Mouse (Mus musculus) midbrain, embryonic 13.5 days (tissue): Measurements from ENCODE around the gene Svep1. TPM values are rescaled to one million over a fixed set of nuclear protein-coding genes. Genes with fewer than 3 reads are reported as not detected.

Experiments
- ATAC-seq: fragments of 200-750 bp; cut with Nextera tagmentation; 2 replicates; pipeline ENCODE4 v1.8.0; 2017; ENCODE audit warnings: mild to moderate bottlenecking, moderate TSS enrichment, moderate library complexity
- H3K27ac ChIP-seq: fragments of 300-500 bp; sonication (generic); 2 replicates; pipeline ENCODE4 v1.5.1; 2015; ENCODE audit warnings: inconsistent platforms, mild to moderate bottlenecking, moderate library complexity
- H3K27me3 ChIP-seq: fragments of 300-500 bp; sonication (generic); 2 replicates; pipeline ENCODE4 v1.6.1; 2015; ENCODE audit warnings: mild to moderate bottlenecking, inconsistent platforms
- H3K36me3 ChIP-seq: fragments of 300-500 bp; sonication (generic); 2 replicates; pipeline ENCODE4 v1.6.1; 2015; ENCODE audit warnings: mild to moderate bottlenecking, inconsistent platforms
- H3K4me1 ChIP-seq: fragments of 300-500 bp; sonication (generic); replicated peaks from 2 replicates; pipeline ENCODE4 v1.6.1; 2015; ENCODE audit warnings: inconsistent platforms
- H3K4me2 ChIP-seq: fragments of 300-500 bp; sonication (generic); replicated peaks from 2 replicates; pipeline ENCODE4 v1.6.1; 2015; ENCODE audit warnings: moderate library complexity, mild to moderate bottlenecking, inconsistent platforms
- H3K4me3 ChIP-seq: fragments of 300-500 bp; sonication (generic); replicated peaks from 2 replicates; pipeline ENCODE4 v1.5.1; 2015; ENCODE audit warnings: mild to moderate bottlenecking, inconsistent platforms
- H3K9ac ChIP-seq: fragments of 300-500 bp; sonication (generic); replicated peaks from 2 replicates; pipeline ENCODE4 v1.6.1; 2015; ENCODE audit warnings: mild to moderate bottlenecking, inconsistent platforms
- H3K9me3 ChIP-seq: fragments of 300-500 bp; sonication (generic); 2 replicates; pipeline ENCODE4 v1.6.1; 2016; ENCODE audit warnings: mild to moderate bottlenecking, inconsistent platforms
- WGBS: fragments of 180-500 bp; shearing (Covaris S2); methylation state at CpG from one replicate; pipeline ENCODE4 v1.1.7; 2015; 5-methylcytosine and 5-hydroxymethylcytosine counted together
- polyA plus RNA-seq: library from polyadenylated mRNA; unstranded; fragments of >200 nt; fragmentation: Nextera tagmentation; extraction: Ambion mirVana; gene quantifications from 2 replicates; pipeline ENCODE4 v1.2.1, GENCODE M21; 2015

Svep1 gene
- polyA plus RNA-seq, 1 experiment from 2014 or later: 0.36 TPM

DNA sequence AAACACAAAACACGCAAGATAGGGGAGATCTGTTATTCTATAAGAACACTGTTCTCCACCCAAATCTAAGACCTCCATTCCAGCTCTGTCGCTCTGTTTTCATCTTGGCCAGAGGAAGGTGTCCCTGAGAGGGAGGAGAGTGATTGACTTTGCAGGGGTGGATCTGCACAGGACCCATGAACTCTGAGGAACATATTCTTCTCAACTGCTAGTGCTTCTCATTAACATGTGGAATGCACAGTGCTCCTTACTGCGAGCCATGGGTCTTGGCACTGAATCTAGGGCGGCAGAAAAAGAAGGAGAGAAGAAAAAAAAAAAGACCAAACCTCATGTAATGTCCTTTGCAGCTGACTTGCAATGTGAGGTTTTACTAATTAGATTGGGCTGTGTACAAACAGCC, 9.4 kb downstream of the Svep1 start:
- ATAC-seq: no peak
- Histone ChIP-seq H3K4me3 (no peak overlapping the region), H3K9me3 (no peaks in the 10 kb centered on the region), H3K27me3 (no peaks in the 10 kb centered on the region), H3K4me2 (no peak overlapping the region), H3K9ac (no peak overlapping the region), H3K36me3 (no peaks in the 10 kb centered on the region), H3K27ac (no peak overlapping the region), H3K4me1 (no peaks in the 10 kb centered on the region)
- WGBS: 83% methylated on average over 4 of the region's 4 CpGs

- no peaks in the 10 kb centered on the region for H3K4me1 ChIP-seq
- no peaks in the 10 kb centered on the region for H3K9me3 ChIP-seq
- H3K36me3 ChIP-seq: no peaks in the 10 kb centered on the region
- 91% methylated on average over 4 of the region's 4 CpGs for WGBS
- no peaks in the 10 kb centered on the region for H3K27me3 ChIP-seq
- H3K4me3 ChIP-seq: no peak overlapping the region
- no peak for ATAC-seq
- no peak overlapping the region for H3K4me2 ChIP-seq
- no peak overlapping the region for H3K9ac ChIP-seq
- H3K27ac ChIP-seq: no peak overlapping the region
Observed at GRCm38 (mm10) chr4:58196795-58197194, 9.9 kb downstream of the Svep1 start.

GRCm38 (mm10) chr4:58195936-58196335, 10.7 kb downstream of the Svep1 start:
- Histone ChIP-seq H3K27me3 (no peaks in the 10 kb centered on the region), H3K4me3 (no peak overlapping the region), H3K4me2 (no peak overlapping the region), H3K36me3 (no peaks in the 10 kb centered on the region), H3K9me3 (no peaks in the 10 kb centered on the region), H3K9ac (no peak overlapping the region), H3K4me1 (no peaks in the 10 kb centered on the region), H3K27ac (no peak overlapping the region)
- no peak for ATAC-seq
- WGBS: 95% methylated on average over 2 of the region's 2 CpGs

DNA sequence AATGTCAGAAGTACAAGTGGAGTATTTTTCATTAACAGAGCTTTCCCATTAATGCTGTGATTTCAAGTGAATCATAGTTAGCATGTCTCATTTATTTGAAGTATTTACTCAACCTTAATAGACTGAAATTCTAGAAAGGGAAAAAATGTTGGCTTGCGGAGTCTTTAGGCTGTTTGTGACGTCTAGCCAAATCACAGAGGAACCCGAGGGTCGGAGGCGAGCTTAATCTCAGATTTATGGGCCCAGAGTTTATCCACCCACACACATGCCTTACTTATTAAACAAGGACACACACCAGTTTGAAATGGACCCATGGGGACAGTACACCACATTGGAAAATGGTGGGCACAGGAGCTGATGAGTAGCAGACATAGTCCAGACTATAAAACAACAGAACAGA, 17.4 kb downstream of the Svep1 start:
- no peaks in the 10 kb centered on the region for H3K9me3 ChIP-seq
- 94% methylated on average over 5 of the region's 5 CpGs for WGBS
- no peak for ATAC-seq
- H3K4me2 ChIP-seq: no peak overlapping the region
- H3K27me3 ChIP-seq: no peaks in the 10 kb centered on the region
- H3K9ac ChIP-seq: no peak overlapping the region
- H3K4me1 ChIP-seq: no peaks in the 10 kb centered on the region
- H3K4me3 ChIP-seq: no peak overlapping the region
- H3K27ac ChIP-seq: no peak overlapping the region
- H3K36me3 ChIP-seq: no peaks in the 10 kb centered on the region

DNA sequence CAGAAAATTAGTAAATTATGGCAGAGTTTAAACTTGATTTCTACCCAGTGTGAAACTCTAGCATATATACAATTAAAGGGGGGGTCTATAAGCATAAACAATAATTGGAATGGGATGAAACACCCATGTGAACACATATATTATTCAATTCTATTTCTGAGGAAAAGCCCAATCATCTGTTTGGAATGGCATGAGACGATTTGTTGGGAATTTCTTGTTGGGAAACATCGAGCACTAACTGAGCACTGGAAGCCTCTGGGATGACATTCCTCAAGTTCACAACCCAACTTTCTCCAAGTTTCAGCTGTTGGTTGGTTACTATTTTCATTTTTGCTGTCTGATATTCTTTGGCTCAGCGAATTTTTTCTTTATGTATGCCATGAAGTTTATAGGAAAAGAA, 21.3 kb downstream of the Svep1 start:
- ATAC-seq: no peak
- H3K4me1 ChIP-seq: no peaks in the 10 kb centered on the region
- H3K4me2 ChIP-seq: no peak overlapping the region
- no peak overlapping the region for H3K27ac ChIP-seq
- H3K27me3 ChIP-seq: no peaks in the 10 kb centered on the region
- H3K9me3 ChIP-seq: no peaks in the 10 kb centered on the region
- H3K9ac ChIP-seq: no peak overlapping the region
- H3K36me3 ChIP-seq: no peaks in the 10 kb centered on the region
- H3K4me3 ChIP-seq: no peak overlapping the region
- 86% methylated on average over 3 of the region's 3 CpGs for WGBS

DNA sequence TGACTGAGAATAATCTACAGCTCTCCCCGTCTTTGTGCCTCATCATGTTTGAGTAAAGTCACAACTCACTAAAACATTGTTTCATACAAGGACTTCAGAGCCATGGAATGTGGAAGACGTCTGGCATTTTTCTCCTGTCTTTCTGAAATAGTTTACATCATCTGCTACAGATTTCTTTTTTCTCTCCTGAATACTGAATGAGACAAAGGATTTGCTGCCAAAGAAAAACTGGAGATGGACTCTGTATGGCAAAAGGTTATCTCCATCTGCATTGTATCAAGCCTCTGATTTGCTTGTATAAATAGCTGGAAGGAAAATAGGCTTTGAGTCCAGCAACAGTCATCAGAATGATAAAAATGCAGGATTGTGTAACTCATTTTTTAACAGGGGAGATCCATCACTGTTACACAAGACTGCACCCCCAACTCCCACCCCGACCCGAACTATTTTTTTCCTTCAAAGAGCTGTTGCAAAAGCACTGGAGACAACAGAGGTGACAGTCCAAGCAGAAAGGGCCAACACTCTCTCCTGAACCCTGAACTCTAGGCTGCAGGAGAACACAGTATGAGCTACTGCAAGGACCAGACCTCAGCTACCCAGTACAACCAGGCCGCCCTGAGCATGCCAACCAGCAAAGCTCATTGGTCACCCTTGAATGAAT, 21.8 kb downstream of the Svep1 start:
- no peaks in the 10 kb centered on the region for H3K9me3 ChIP-seq
- no peak overlapping the region for H3K27ac ChIP-seq
- no peaks in the 10 kb centered on the region for H3K36me3 ChIP-seq
- no peak for ATAC-seq
- 84% methylated on average over 5 of the region's 5 CpGs for WGBS
- H3K27me3 ChIP-seq: no peaks in the 10 kb centered on the region
- H3K4me2 ChIP-seq: no peak overlapping the region
- H3K4me1 ChIP-seq: no peaks in the 10 kb centered on the region
- H3K4me3 ChIP-seq: no peak overlapping the region
- no peak overlapping the region for H3K9ac ChIP-seq

GRCm38 (mm10) chr4:58183897-58184296, 22.8 kb downstream of the Svep1 start:
- Histone ChIP-seq H3K4me1 (no peaks in the 10 kb centered on the region), H3K27me3 (no peaks in the 10 kb centered on the region), H3K9me3 (no peaks in the 10 kb centered on the region), H3K27ac (no peak overlapping the region), H3K36me3 (no peaks in the 10 kb centered on the region), H3K9ac (no peak overlapping the region), H3K4me2 (no peak overlapping the region), H3K4me3 (no peak overlapping the region)
- WGBS: 93% methylated on average over 4 of the region's 4 CpGs
- no peak for ATAC-seq

DNA sequence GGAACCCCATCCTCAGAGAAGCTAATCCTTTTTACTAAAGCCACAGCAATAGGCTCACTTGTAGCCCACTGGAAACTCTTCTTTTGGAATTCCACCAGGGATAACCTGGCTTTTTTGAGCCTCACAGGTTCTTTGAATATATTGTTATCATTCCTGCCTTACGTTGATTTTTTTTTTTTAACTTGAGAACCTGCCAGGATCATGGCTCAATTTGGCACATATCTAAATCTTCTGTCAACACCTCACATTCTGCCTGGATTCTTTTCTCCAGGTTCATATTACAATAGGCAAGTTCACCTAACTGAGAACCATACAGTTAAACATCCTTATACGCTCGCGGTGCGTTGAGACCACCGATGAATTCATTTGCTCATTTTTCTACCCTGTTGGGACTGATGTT, 28.2 kb downstream of the Svep1 start:
- 93% methylated on average over 6 of the region's 6 CpGs for WGBS
- Histone ChIP-seq H3K4me2 (no peak overlapping the region), H3K4me3 (no peak overlapping the region), H3K9ac (no peak overlapping the region), H3K27me3 (no peaks in the 10 kb centered on the region), H3K36me3 (no peaks in the 10 kb centered on the region), H3K27ac (no peak overlapping the region), H3K9me3 (no peaks in the 10 kb centered on the region), H3K4me1 (no peaks in the 10 kb centered on the region)
- no peak for ATAC-seq

GRCm38 (mm10) chr4:58177256-58177655, 29.4 kb downstream of the Svep1 start:
- WGBS: 94% methylated on average over 15 of the region's 15 CpGs
- no peak for ATAC-seq

DNA sequence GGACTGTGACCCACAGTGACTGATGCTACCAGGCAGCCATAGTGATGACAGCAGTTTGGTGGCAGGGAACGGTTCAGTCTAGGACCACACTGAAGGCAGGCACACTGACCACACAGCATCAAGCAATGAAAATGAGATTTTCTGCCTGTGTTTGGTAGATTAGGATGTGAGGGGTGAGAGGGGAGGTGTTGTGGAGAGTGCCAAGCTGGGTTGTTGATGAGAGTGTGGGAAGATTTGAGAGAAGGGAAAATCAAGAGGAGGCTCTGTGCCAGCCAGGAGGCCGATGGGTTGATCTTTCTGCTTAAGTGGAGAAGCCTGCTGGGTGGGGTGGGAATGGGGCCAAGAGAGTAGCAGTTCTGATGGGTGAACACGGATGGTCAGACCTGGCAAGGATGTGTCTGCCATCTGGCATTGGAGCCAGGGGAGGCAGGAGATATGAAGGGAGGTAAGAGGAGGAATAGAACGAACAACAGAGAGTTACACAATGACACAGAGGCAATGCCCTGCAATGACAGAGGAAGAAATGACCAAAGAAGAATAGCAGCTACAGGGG, 32.1 kb downstream of the Svep1 start:
- Histone ChIP-seq H3K9ac (no peak overlapping the region), H3K27me3 (no peaks in the 10 kb centered on the region), H3K36me3 (no peaks in the 10 kb centered on the region), H3K4me2 (no peak overlapping the region), H3K4me1 (no peaks in the 10 kb centered on the region), H3K27ac (no peak overlapping the region), H3K9me3 (no peaks in the 10 kb centered on the region), H3K4me3 (no peak overlapping the region)
- ATAC-seq: no peak
- 75% methylated on average over 4 of the region's 4 CpGs for WGBS

More at GRCm38 (mm10) chr4:58177256-58177655, 29.4 kb downstream of the Svep1 start:
- Histone ChIP-seq H3K27ac (no peak overlapping the region), H3K4me2 (no peak overlapping the region), H3K9me3 (no peaks in the 10 kb centered on the region), H3K9ac (no peak overlapping the region), H3K4me3 (no peak overlapping the region), H3K36me3 (no peaks in the 10 kb centered on the region), H3K4me1 (no peaks in the 10 kb centered on the region), H3K27me3 (no peaks in the 10 kb centered on the region)

GRCm38 (mm10) chr4:58173401-58173800, 33.3 kb downstream of the Svep1 start:
- no peaks in the 10 kb centered on the region for H3K4me1 ChIP-seq
- no peaks in the 10 kb centered on the region for H3K27me3 ChIP-seq
- no peak for ATAC-seq
- H3K4me2 ChIP-seq: no peak overlapping the region
- H3K9ac ChIP-seq: no peak overlapping the region
- no peaks in the 10 kb centered on the region for H3K36me3 ChIP-seq
- no peaks in the 10 kb centered on the region for H3K9me3 ChIP-seq
- 87% methylated on average over 6 of the region's 6 CpGs for WGBS
- H3K27ac ChIP-seq: no peak overlapping the region
- no peak overlapping the region for H3K4me3 ChIP-seq

GRCm38 (mm10) chr4:58170430-58170829, 36.2 kb downstream of the Svep1 start:
- Histone ChIP-seq H3K36me3 (no peaks in the 10 kb centered on the region), H3K9me3 (no peaks in the 10 kb centered on the region), H3K4me3 (no peak overlapping the region), H3K9ac (no peak overlapping the region), H3K27ac (no peak overlapping the region), H3K4me1 (no peaks in the 10 kb centered on the region), H3K4me2 (no peak overlapping the region), H3K27me3 (no peaks in the 10 kb centered on the region)
- ATAC-seq: no peak
- WGBS: 84% methylated on average over 5 of the region's 5 CpGs

DNA sequence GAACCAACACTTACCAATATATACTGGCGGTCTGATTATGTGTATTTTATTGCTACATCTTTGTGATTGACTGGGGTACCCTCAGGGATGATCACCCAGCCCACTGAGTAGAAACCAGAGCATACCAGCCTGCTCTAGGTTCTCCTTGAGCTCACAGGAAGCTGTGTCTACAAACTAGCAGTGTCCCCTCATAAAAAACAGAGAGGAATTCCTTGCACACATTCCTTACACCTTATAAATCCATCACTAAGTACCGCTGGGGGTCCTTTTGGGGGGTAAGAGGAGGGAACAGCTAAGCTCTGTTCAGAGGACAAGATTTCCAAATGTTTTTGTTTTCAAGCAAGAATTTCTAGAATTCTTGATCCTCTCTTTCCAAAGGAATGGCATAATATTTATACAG, 36.7 kb downstream of the Svep1 start:
- WGBS: 86% methylated on average over 2 of the region's 2 CpGs
- Histone ChIP-seq H3K4me1 (no peaks in the 10 kb centered on the region), H3K36me3 (no peaks in the 10 kb centered on the region), H3K4me3 (no peak overlapping the region), H3K9ac (no peak overlapping the region), H3K27me3 (no peaks in the 10 kb centered on the region), H3K9me3 (no peaks in the 10 kb centered on the region), H3K27ac (no peak overlapping the region), H3K4me2 (no peak overlapping the region)
- ATAC-seq: no peak
